7 mouse cellular contexts compared by ENCODE assay signal in the genomic region with DNA sequence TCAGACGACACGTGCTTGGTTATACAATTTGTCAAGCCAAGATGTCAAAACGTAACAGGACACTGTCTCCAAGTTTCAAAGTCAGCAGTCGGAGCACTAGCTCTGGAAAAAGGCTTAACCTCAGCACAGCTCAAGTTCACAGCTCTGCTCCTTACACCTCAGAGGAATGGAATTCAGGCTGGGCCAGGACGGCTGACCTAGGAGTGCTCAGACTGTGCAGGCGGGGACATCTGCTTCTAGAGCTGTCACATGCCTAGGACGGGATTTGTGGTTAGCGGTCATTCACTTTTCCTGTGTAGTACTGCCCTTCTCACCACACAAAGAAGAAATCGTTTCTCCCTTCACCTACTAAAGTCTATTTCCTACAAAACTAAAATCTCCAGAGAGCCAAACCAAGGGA. TPM values are rescaled to one million over a fixed set of nuclear protein-coding genes. Genes with fewer than 3 reads are reported as not detected.
DNase-seq lines count a peak whose midpoint lies in the region; ATAC-seq and TF ChIP-seq lines count a peak whose summit lies in the region.

No protein-coding gene starts in this region.

- intact Hi-C loops in heart, postnatal 10 days (cut with DNase I), result loop anchor here (5.0 kb wide), 1 partner anchor 48 kb away; the partner anchor contains the start of gene Laptm4a
- intact Hi-C loops in left cerebral cortex, postnatal 36 days (cut with DNase I), result no loop called here
- intact Hi-C loops in left cerebral cortex, postnatal 14 days (cut with DNase I), result loop anchor here (5.0 kb wide), 1 partner anchor 43 kb away; no protein-coding TSS in a partner anchor

- H3K27ac ChIP-seq in embryonic facial prominence, embryonic 11.5 days (replicated peaks; ENCODE audit: low read depth, low read length), result no peak overlapping the region
- no peak overlapping the region for H3K27ac ChIP-seq in limb, embryonic 14.5 days (replicated peaks; ENCODE audit: low read depth, low read length)

- H3K9me3 ChIP-seq in embryonic facial prominence, embryonic 11.5 days (replicated peaks; ENCODE audit: control insufficient read depth, low read length), result no peaks in the 10 kb centered on the region
- no peaks in the 10 kb centered on the region for H3K9me3 ChIP-seq in limb, embryonic 14.5 days (ENCODE audit: control insufficient read depth, low read length)

- no peaks in the 10 kb centered on the region for H3K4me1 ChIP-seq in embryonic facial prominence, embryonic 11.5 days (ENCODE audit: control insufficient read depth, insufficient read depth, low read length)
- H3K4me1 ChIP-seq in limb, embryonic 14.5 days (ENCODE audit: control insufficient read depth, insufficient read depth, low read length), result peaks cover 4% of the 10 kb centered on the region

- no peaks in the 10 kb centered on the region for H3K36me3 ChIP-seq in embryonic facial prominence, embryonic 11.5 days (replicated peaks; ENCODE audit: control insufficient read depth, insufficient read depth, low read depth, low read length)
- H3K36me3 ChIP-seq in limb, embryonic 14.5 days (ENCODE audit: control insufficient read depth, insufficient read depth, low read length), result no peaks in the 10 kb centered on the region

- 23% methylated on average over 9 of the region's 9 CpGs for WGBS in embryonic facial prominence, embryonic 11.5 days
- 10% methylated on average over 9 of the region's 9 CpGs for WGBS in limb, embryonic 14.5 days

- H3K4me2 ChIP-seq in embryonic facial prominence, embryonic 11.5 days (ENCODE audit: low read depth, low read length), result no peak overlapping the region
- H3K4me2 ChIP-seq in limb, embryonic 14.5 days (replicated peaks; ENCODE audit: low read depth, low read length, severe bottlenecking), result no peak overlapping the region

- TF ChIP-seq POLR2A in limb, embryonic 14.5 days (IDR thresholded peaks at IDR 0.05; ENCODE audit: borderline replicate concordance, extremely low read depth, insufficient read depth, insufficient read length), result no peak

- no peak overlapping the region for H3K4me3 ChIP-seq in embryonic facial prominence, embryonic 11.5 days (ENCODE audit: low read depth, low read length)
- no peak overlapping the region for H3K4me3 ChIP-seq in limb, embryonic 14.5 days (replicated peaks; ENCODE audit: low read length)

- peak; percentile 78 for DNase-seq in ZHBTc4 (ENCODE audit: low read depth, low spot score)
- DNase-seq in embryonic facial prominence, embryonic 11.5 days (ENCODE audit: low spot score), result peak; percentile 65
- peak; percentile 67 to 74 for DNase-seq in heart, postnatal 10 days
- DNase-seq in limb, embryonic 14.5 days (ENCODE audit: low spot score), result peak; percentile 69
- no peak for DNase-seq in left cerebral cortex, postnatal 36 days (ENCODE audit: low spot score in 2 of 2)
- no peak for DNase-seq in frontal cortex, adult 2 months (ENCODE audit: extremely low spot score in 1 of 2, low spot score in 1 of 2)
- DNase-seq in left cerebral cortex, postnatal 14 days (ENCODE audit: low spot score in 2 of 2), result no peak

- H3K27me3 ChIP-seq in embryonic facial prominence, embryonic 11.5 days (ENCODE audit: control insufficient read depth, insufficient read depth, low read length), result no peaks in the 10 kb centered on the region
- no peaks in the 10 kb centered on the region for H3K27me3 ChIP-seq in limb, embryonic 14.5 days (ENCODE audit: control insufficient read depth, insufficient read depth, low read length)

- peak; percentile 76; the same call in 1 of the 2 replicates for ATAC-seq in embryonic facial prominence, embryonic 11.5 days (replicated peaks; ENCODE audit: insufficient number of reproducible peaks, low FRiP score, low TSS enrichment, low read depth)
- ATAC-seq in limb, embryonic 14.5 days (ENCODE audit: low FRiP score, low read depth), result peak; percentile 89

- no peak overlapping the region for H3K9ac ChIP-seq in embryonic facial prominence, embryonic 11.5 days (replicated peaks; ENCODE audit: low read length)
- no peak overlapping the region for H3K9ac ChIP-seq in limb, embryonic 14.5 days (ENCODE audit: low read depth, low read length, severe bottlenecking)

RNA-seq across cellular contexts. Expression of gene Wdr35, which starts 3.9 kb away (rescaled TPM):
- polyA plus RNA-seq in embryonic facial prominence, embryonic 11.5 days (2014; fragmentation: Nextera tagmentation; extraction: Ambion mirVana), result 25.3 and 27.5 TPM in 2 replicates
- total RNA-seq in heart, postnatal 10 days (2021), result 10 to 100 TPM; 13.0 to 14.1 TPM
- polyA plus RNA-seq in limb, embryonic 14.5 days (2012; rRNA removed), result 16.7 and 18.8 TPM in 2 replicates
- 17.8 and 22.3 TPM in 2 replicates for polyA plus RNA-seq in limb, embryonic 14.5 days (2014; fragmentation: Nextera tagmentation; extraction: Ambion mirVana)
- total RNA-seq in left cerebral cortex, postnatal 36 days (2021), result 10 to 100 TPM; 38.8 to 47.1 TPM
- polyA plus RNA-seq in frontal cortex, adult 2 months (2012; rRNA removed), result 19.1 and 23.5 TPM in 2 replicates
- total RNA-seq in left cerebral cortex, postnatal 14 days (2021), result 10 to 100 TPM; 41.3 to 43.9 TPM

RNA-seq across cellular contexts. Expression of gene Matn3, which starts 22.1 kb away (rescaled TPM):
- polyA plus RNA-seq in embryonic facial prominence, embryonic 11.5 days (2014; fragmentation: Nextera tagmentation; extraction: Ambion mirVana), result 1.4 and 1.9 TPM in 2 replicates
- total RNA-seq in heart, postnatal 10 days (2021), result under 1 TPM in 1 of 2 experiments, not detected in 1; 0.07 TPM
- polyA plus RNA-seq in limb, embryonic 14.5 days (2012; rRNA removed), result 75.9 and 93.4 TPM in 2 replicates
- 30.3 and 34.3 TPM in 2 replicates for polyA plus RNA-seq in limb, embryonic 14.5 days (2014; fragmentation: Nextera tagmentation; extraction: Ambion mirVana)
- not detected for total RNA-seq in left cerebral cortex, postnatal 36 days (2021)
- 0.08 TPM in 2 replicates for polyA plus RNA-seq in frontal cortex, adult 2 months (2012; rRNA removed)
- under 1 TPM; 0.17 to 0.22 TPM for total RNA-seq in left cerebral cortex, postnatal 14 days (2021)

RNA-seq across cellular contexts. Expression of gene Laptm4a, which starts 48.4 kb away (rescaled TPM):
- 224 and 243 TPM in 2 replicates for polyA plus RNA-seq in embryonic facial prominence, embryonic 11.5 days (2014; fragmentation: Nextera tagmentation; extraction: Ambion mirVana)
- total RNA-seq in heart, postnatal 10 days (2021), result 100 to 1,000 TPM; 387 to 411 TPM
- 619 and 677 TPM in 2 replicates for polyA plus RNA-seq in limb, embryonic 14.5 days (2012; rRNA removed)
- polyA plus RNA-seq in limb, embryonic 14.5 days (2014; fragmentation: Nextera tagmentation; extraction: Ambion mirVana), result 358 and 364 TPM in 2 replicates
- total RNA-seq in left cerebral cortex, postnatal 36 days (2021), result 100 to 1,000 TPM; 169 to 179 TPM
- polyA plus RNA-seq in frontal cortex, adult 2 months (2012; rRNA removed), result 229 and 243 TPM in 2 replicates
- 100 to 1,000 TPM; 179 to 188 TPM for total RNA-seq in left cerebral cortex, postnatal 14 days (2021)

RNA-seq across cellular contexts. Expression of gene Ttc32, which starts 60.0 kb away (rescaled TPM):
- polyA plus RNA-seq in embryonic facial prominence, embryonic 11.5 days (2014; fragmentation: Nextera tagmentation; extraction: Ambion mirVana), result 17.9 and 19.2 TPM in 2 replicates
- 10 to 100 TPM; 18.3 to 22.8 TPM for total RNA-seq in heart, postnatal 10 days (2021)
- polyA plus RNA-seq in limb, embryonic 14.5 days (2012; rRNA removed), result 8.4 and 9.1 TPM in 2 replicates
- polyA plus RNA-seq in limb, embryonic 14.5 days (2014; fragmentation: Nextera tagmentation; extraction: Ambion mirVana), result 13.4 and 15.0 TPM in 2 replicates
- total RNA-seq in left cerebral cortex, postnatal 36 days (2021), result 1 to 10 TPM; 4.7 to 5.0 TPM
- polyA plus RNA-seq in frontal cortex, adult 2 months (2012; rRNA removed), result 5.1 and 7.0 TPM in 2 replicates
- 1 to 10 TPM; 3.1 to 4.3 TPM for total RNA-seq in left cerebral cortex, postnatal 14 days (2021)

Comparison
In these comparisons a context has a peak if more than half of its experiments do, and no peak if none do; other contexts are left out.
1. DNase-seq: peak in ZHBTc4 (single experiment), embryonic facial prominence, embryonic 11.5 days (single experiment), heart, postnatal 10 days (2 of 2) and limb, embryonic 14.5 days (single experiment); none in left cerebral cortex, postnatal 36 days (0 of 2), frontal cortex, adult 2 months (0 of 2) and left cerebral cortex, postnatal 14 days (0 of 2).